Mouse (Mus musculus) common myeloid progenitor, adult 5-6 weeks (primary cell): Measurements from ENCODE around the gene Polr2g. TPM values are rescaled to one million over a fixed set of nuclear protein-coding genes. Genes with fewer than 3 reads are reported as not detected.
A peak's percentile ranks its signal among the peaks of the same experiment; 100 is the strongest.

ENCODE experiments used
- ATAC-seq: replicated peaks from 2 replicates; pipeline ENCODE4 v1.8.0; 2016; ENCODE audit warnings: low read depth, mild to moderate bottlenecking, moderate TSS enrichment, inconsistent platforms; ENCODE audit not compliant: poor library complexity, severe bottlenecking
- total RNA-seq: library from RNA; stranded (forward); fragments of 200-1000, 187-1606 nt; gene quantifications from 2 replicates; pipeline ENCODE4 v1.2.3, GENCODE M21; 2017

Gene Polr2g
- total RNA-seq, 1 experiment from 2014 or later = 52.9 TPM

DNA sequence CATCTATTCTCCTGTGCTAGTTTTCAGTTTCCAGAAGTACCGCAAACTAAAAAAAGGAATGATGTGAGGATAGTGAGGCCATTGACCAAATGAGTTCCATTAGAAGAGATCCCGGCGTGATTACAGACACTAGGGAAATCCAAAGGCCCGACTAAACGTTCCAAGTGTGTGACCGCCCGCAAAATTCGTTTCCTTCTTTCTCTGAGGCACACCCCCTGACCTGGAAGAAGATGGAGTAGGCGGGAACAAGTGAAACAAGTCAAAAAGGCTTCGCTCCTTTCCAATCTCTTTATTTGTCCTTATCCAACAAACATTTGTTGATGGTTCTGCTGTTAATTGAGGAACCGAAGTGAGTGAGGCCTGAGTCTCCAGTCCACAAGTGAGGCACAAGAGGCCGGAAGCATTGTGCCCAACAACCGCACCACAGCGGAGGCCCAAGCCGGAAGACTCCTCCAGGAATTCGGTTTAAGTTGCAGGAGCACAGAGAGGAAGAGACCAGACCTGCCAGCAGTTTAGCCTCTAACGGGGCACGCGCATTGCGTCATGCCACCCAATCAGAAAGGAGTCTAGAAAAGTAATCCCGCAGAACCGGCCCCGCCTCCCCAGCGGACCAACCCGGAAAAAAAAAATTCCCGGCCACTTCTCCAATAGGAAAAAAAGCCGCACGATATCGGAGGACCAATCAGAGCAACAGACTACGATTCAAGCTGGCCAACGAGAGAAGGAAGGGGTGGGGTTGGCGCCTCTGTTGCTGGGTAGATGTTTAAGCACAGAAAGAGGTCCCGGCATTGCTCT lies 20.6 kb upstream of the Polr2g start, which contains the start of gene Ttc9c:
Gene Ttc9c (minus strand): TSS at position 533 of the 795 bp plus-strand sequence.
- ATAC-seq = peak; percentile 78

DNA sequence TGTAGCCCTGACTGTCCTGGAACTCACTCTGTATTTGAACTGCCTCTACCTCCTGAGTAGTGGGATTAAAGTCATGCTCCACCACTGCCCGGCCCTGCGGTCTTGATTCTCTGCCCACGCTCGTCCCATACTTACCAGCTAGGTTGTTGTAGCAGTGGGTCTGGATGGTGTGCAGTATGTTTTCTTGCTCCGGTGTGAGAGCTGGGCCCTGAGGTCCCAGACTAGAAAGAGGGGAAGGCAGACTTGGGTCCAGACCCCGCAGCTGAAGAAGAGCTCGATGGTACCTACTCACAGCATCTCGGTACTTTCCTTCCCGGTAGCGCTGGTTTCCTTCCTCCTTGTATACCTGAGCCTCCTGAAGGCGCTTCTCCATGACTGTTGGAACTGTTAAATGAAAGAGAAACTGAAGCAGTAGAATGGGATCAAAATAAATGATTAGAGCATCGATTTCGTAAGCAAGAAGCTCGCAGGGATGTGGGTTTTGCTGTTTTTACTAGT lies 20.0 kb upstream of the Polr2g start:
- ATAC-seq = no peak

- no peak for ATAC-seq
Measured at GRCm38 (mm10) chr19:8817001-8817400, 18.6 kb upstream of the Polr2g start.

DNA sequence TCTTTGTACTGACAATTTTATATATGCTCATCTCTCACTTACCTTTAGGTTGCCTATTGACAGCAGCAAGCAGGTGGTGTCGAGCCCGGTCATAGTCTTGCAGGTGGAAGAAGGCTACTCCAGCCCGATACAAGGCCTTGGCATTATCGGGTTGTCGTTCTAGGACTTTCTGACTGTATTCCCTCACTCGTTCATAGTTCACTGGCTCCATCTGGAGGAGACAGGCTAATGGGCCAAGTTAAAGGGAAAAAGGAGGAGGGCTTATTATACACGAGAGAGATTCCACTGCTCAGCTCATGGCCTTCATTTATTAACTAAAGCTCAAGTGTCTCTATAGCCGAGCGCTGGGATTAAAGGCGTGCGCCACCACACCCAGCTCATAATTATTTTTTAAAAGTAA lies 17.4 kb upstream of the Polr2g start:
- no peak for ATAC-seq

DNA sequence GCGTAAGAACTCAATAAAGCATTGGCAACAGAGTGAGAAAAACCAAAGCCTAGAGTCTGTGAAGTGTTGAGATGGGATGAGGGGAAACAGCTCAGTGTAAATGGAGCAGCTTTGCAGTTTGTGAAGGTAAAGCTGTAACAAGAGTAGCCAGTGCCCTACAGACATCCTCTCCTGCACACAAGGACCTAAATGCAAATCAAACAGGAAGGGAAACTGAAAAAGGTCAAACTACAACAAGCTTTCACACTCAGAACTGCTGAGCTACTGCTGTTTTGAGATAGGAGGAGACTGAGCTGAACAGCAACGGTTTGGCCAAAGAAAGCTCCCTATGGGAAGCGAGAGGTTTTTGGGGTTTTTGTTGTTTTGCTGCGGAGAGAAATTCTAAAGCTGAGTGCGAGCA lies 8.4 kb upstream of the Polr2g start:
- no peak for ATAC-seq

GRCm38 (mm10) chr19:8803879-8804660 lies 5.7 kb upstream of the Polr2g start:
- ATAC-seq = peak; percentile 31

- ATAC-seq = no peak
Measured at GRCm38 (mm10) chr19:8803204-8803780, 4.9 kb upstream of the Polr2g start.

DNA sequence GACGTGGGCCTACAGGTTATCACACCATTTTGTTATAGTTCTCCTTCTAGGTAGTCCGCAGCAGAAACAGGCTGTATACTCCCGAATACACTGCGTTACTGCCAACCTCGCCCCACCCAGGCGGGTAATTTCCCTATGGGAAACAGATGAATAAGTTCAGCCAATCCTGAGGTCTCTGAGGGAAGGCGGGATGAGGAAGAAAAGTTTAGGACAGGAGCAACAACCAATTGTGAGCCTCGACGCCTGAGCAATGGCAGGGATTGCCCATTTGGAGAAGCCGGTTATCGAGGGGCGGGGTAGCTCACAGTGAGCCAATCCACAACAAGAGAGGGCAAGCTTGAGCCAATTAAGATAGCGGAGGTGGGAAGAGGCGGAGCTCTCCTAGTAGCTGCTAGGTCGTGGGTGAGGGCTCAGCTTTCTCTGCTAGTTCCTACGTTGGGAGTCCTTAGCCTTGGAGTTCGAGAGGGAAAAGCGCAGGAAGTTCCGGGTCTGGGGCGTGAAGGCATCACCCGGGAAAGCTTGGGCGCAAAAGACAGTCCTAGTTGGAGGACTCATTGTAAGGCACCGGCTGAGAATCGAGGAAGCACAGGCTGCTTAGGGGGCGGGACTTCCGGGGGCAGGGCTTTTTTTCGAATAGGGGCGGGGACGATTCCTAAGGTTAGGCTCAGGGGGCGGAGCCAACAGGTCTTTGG lies 3.9 kb upstream of the Polr2g start, which contains the start of gene Zbtb3:
Gene Zbtb3 (plus strand): TSS at position 426 of the 692 bp plus-strand sequence.
- peak; percentile 86 for ATAC-seq

DNA sequence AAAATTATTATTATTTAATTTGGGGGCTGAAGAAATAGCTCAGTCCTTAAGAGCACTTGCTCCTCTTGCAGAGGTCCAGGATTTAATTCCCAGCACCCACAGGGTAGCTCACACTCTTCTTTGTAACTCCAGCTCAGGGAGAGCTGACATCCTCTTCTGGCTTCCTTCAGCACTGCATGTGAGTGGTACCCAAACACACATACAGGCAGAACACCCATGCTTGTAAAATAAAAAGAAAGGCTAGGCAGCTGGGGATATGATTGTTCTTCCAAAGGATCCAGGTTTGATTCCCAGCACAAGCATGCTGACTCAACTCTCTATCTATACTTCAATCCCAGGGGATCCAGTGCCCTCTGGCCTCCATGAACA lies 554 bp upstream of the Polr2g start:
- no peak for ATAC-seq

- ATAC-seq = no peak
Measured at GRCm38 (mm10) chr19:8790171-8790570, 8.2 kb downstream of the Polr2g start.

DNA sequence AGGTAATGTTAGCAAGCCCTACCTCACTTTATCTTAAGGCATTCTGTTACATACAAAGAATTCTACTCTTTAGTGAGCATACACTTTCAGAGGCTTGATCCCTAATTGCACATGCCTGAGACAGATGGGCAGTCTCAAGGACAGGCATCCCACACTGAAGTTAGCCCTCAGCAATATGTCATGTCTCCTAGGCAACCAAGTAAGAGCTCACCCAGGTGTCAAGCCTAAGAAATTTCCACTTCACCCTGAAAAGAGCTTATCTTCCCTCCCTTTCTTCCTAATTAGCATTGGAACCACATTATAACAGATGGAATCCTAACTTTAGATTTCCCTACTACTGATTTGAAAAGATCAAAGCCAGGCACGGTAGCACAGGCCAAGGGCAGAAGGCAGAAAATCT lies 9.2 kb downstream of the Polr2g start:
- no peak for ATAC-seq

DNA sequence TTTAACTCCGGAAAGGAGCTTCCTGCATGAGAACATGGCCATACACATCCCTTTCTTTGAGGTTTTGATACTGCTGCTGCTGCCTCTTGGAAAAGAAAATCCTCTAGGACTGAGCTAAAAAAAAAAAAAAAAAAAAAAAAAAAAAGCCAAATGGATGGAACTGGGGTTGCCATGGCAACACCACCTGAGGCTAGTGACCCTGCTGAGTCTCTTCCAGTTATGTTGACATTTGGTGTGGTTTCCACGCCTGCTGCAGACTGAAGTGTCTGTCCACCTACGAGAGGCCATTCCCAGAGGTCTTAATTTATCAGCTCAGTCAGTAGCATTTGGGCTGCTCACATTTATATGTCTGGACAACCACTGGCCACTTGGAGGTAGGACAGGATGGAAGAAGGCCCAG lies 9.9 kb downstream of the Polr2g start:
- ATAC-seq = no peak

DNA sequence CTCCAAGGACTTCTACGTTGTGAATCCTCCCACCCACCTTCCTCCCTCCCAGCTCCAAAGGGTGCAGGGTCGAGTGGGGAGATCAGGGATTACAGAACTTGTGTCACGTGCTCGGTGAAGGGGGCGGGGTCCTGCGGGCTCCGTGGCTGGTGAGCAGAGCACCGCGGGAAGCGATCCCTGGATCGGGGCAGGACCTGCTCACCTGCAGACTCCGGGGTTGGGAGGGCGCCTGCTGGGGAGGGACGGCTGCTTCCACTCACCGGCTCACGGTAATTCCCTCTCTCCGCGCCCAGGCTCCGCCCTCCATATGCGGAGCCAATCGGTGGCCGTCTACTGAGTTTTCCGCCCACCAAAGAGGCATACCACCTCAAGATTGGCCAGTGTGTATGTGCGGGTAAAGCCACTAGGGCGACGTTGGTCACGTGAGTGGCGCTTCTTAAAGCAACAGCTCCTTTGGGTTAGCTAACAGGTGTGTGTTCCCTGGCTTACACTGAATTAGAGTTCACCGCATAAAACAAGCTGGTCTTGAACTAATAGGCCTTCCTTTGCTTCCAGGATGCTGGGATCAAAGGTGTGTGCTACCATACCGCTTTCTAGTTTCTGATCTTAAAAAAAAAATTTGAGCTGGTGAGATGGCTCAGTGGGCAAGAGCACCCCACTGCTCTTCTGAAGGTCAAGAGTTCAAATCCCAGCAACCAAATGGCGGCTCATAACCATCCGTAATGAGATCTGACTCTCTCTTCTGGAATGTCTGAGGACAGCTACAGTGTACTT lies 12.2 kb downstream of the Polr2g start, which contains the start of gene Taf6l:
Gene Taf6l (minus strand): TSS at position 410 of the 774 bp plus-strand sequence.
- peak; percentile 100 for ATAC-seq

GRCm38 (mm10) chr19:8774951-8775421 lies 23.4 kb downstream of the Polr2g start:
- ATAC-seq = no peak

DNA sequence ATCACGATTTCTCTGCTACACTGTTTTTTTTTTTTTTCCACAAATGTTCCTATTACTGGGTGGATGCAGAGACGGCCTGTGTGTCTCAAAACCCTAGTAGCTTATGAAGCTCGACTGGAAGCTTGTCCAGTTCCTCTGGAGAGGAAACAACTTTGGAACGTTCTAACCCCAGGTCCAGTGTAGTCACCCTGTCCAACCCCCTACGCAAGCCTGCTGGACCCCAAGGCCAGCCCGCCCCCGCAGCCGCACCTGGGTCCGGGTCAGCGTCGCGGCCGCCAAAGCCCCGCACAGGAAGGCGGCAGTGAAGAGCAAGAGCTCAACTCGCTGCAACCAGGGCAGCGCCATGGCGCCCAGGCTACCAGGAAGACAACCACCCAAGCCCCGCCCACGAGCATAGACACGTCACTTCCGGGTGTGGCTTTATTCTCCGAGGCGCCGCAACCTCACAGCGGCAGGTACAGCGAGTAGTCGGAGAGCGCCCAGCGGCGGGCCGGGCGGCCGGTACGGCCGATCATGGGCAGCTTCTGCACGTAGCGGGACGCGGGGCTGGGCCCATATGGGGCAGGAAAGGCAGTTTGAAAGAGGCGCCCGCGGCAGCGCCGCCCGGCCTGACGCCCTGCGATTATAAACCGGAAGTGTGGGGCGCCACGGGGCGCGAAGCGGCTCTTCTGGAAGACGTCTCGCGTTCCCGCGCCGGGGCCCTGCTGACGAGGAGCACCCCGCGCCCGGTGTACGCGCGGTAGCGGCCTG lies 24.1 kb downstream of the Polr2g start, which contains the start of gene Tmem179b:
Gene Tmem179b (minus strand): TSS at position 382 of the 750 bp plus-strand sequence.
- ATAC-seq = peak; percentile 80

GRCm38 (mm10) chr19:8773409-8773808 lies 25.0 kb downstream of the Polr2g start:
- ATAC-seq = no peak

DNA sequence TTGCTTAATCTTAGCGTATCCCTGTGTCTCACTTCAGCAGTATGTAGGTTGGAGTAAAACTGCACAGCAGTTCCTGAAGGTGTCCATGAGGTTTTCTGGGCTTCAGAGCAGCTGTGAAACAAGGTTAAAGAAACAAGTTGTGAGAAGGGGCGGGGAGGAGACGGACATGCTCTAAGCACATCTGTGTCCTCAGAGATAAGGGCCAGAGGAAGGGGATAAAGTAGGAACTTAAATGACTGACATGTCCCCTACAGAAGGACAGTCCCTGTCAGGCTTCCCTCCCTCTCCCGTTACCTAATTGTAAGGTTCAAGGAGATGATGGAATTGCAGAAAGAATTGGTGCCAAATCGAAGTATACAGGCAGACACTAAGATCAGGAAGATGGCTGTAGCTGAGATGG lies 25.4 kb downstream of the Polr2g start:
- ATAC-seq = no peak

DNA sequence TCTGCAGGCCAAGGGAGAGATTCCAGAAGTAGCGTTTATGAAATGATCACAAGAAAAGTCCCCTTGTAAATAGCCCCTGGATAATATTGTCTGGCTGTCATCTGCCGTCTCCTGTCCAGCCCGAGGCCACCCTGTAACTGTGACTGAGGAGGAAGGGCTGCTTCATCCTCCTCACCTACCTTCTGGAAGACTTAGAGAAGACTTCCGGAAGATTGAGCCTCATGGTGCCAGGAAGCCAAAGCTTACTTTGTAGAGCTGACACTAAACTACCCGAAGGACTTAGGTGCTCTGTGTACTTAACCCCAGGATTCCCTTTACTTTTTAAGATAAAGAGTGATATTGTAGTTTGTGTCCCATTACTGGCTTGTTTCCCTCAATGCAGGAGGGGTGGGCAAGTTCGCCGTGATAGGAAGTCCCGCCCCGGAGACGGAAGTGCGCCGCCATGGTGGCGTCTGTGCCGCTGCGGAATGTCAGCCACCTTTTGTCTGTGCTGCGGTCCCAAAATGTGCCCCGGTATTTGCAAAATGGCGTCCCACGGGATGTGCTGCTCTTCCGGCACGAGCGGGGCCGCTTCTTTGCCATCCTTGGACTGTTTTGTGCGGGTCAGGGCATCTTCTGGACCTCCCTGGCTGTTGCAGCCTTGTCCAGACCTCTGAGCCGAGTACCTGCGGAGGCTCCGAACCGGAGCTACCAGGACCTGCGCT lies 27.7 kb downstream of the Polr2g start, which contains the start of gene Tmem223:
Gene Tmem223 (plus strand): TSS at position 430 of the 704 bp plus-strand sequence.
- ATAC-seq = peak; percentile 66
